Mouse (Mus musculus) splenic B cell, adult 2 months (primary cell): Measurements from ENCODE around the gene L3mbtl3.

Experiments
- DNase-seq: peaks from one replicate; pipeline ENCODE4 v3.0.0-alpha.2; 2011; ENCODE audit warnings: low read depth, low spot score
- H3K27me3 ChIP-seq: 2 replicates; pipeline ENCODE4 v1.6.1; 2012; ENCODE audit warnings: mild to moderate bottlenecking, low read length, moderate library complexity, mixed read lengths; ENCODE audit not compliant: control insufficient read depth, poor library complexity, insufficient read depth, severe bottlenecking
- H3K36me3 ChIP-seq: 2 replicates; pipeline ENCODE4 v1.6.1; 2012; ENCODE audit warnings: mild to moderate bottlenecking, low read length, moderate library complexity, mixed read lengths; ENCODE audit not compliant: control insufficient read depth, poor library complexity, insufficient read depth, severe bottlenecking

Gene L3mbtl3

DNA sequence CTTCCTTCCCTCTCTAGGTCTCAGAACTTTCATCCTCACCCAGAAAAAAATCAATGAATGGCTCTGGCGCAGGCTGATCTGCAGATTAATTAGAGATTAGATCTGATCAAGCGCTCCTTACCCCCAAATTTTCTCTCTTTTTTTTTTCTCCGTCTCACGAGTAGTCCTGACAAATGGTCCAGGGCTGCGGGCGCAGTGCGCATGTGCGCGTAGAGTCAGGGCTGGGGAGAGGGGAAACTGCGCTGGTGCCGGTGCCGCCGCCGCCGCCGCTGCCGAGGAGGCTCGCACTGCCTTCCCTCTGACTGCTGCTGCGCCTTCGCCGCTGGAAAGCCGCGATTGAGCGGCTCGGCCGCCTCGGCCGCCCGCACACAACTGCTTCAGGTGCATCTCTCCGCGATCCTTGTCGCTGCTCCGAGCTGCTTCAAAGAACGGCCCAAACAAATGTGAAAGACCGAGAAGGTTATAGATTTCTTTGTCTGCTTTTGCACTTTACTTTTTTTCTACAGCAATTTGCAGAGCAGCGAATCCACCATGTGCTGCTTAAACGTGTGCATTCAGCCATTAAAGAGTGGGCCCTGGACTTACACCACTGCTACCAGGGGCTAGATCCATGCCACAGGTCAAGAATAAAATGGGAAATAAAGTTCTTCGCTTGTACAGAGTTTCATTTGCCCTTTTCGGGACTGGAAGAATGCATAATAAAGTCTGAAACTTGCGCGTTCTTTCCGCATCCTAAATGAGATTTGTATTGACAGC is at the start of gene L3mbtl3:
TSS of gene L3mbtl3 (minus strand) at position 182 of the 756 bp plus-strand sequence.
- DNase-seq, result peak; percentile 91
- Histone ChIP-seq H3K36me3 (no peaks in the 10 kb centered on the region), H3K27me3 (no peaks in the 10 kb centered on the region)

GRCm38 (mm10) chr10:26421168-26421567 is 45.4 kb upstream of the L3mbtl3 start:
- Histone ChIP-seq H3K27me3 (no peaks in the 10 kb centered on the region), H3K36me3 (no peaks in the 10 kb centered on the region)
- DNase-seq, result no peak

DNA sequence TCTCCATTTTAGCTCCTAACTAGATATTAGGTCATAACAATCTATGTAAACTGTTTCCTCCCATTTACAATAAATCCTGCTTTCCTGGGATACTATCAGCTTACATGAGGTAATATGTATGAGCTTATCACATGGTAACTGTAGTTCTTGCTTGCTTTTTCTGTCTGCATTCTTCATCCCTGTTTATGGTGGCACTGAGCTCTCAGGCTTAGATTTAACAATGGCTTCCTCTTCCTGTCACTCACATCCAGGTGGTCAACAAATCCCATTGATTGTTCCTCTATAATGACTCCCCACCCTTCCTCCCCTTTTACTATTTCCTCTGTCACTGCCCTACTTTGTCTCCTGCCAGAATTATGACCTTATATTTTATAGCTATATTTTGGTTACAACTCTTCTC is 12.9 kb upstream of the L3mbtl3 start:
- DNase-seq, result no peak
- Histone ChIP-seq H3K36me3 (no peaks in the 10 kb centered on the region), H3K27me3 (no peaks in the 10 kb centered on the region; the same call in 1 of the 2 replicates)

DNA sequence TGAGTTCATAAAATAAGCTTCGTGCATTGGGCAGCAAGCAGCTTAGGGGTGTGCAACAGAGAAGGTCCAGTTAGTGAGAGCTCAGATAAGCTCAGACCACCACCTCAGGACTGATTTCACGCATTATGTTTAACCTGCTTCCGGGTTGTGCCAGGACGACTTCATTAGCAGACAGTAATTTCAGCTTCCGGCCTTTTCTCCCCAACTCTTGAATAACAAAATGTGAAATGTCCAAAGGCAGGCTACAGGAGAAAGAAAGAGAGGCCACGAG is 1.5 kb upstream of the L3mbtl3 start:
- H3K36me3 ChIP-seq, result no peaks in the 10 kb centered on the region
- no peak for DNase-seq
- H3K27me3 ChIP-seq, result no peaks in the 10 kb centered on the region

DNA sequence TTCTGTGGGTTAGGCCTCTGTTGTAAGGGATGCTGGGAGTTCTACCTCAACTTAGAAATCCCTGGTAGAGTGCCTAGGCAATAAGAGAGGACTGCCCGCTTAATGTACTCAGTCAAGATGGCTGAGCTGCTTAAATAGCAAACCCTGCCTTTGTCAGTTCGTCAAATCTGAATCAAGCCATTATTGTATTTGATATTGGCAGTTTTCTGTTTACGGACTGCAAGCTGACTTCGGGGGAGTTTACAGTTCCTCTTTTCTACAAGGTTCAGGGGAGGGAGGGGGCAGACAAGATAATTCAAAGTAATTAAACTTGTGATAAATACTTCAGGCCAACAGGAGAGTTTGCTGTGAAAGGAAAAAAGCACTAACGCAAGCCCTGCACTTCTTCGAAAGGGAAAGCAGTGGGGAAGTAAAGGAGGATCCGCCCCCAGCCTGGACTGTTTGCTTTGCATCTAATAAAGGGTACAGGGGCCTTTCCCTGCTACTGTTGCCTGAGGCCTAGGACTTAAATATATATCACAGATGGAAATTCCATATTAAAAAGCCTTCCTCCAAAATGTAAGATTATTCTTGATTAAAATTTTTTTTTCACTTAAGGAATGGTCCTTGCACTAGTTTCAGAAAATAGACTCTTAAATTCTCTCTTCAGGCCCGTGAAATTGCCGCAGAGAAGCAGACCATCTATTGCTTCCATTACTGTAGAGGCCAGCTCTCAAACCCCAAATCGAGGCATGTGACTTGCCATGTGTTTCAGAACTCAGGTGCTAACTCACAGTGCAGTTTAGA is 968 bp upstream of the L3mbtl3 start:
- Histone ChIP-seq H3K36me3 (no peaks in the 10 kb centered on the region), H3K27me3 (no peaks in the 10 kb centered on the region)
- peak; percentile 60 for DNase-seq

GRCm38 (mm10) chr10:26375351-26375751 is 420 bp downstream of the L3mbtl3 start:
- Histone ChIP-seq H3K36me3 (no peaks in the 10 kb centered on the region), H3K27me3 (no peaks in the 10 kb centered on the region)
- DNase-seq, result peak; percentile 70

GRCm38 (mm10) chr10:26374436-26375311 is 1.1 kb downstream of the L3mbtl3 start:
- DNase-seq, result peak; percentile 66
- no peaks in the 10 kb centered on the region for H3K36me3 ChIP-seq
- no peaks in the 10 kb centered on the region for H3K27me3 ChIP-seq

GRCm38 (mm10) chr10:26373951-26374435 is 1.8 kb downstream of the L3mbtl3 start:
- Histone ChIP-seq H3K27me3 (no peaks in the 10 kb centered on the region), H3K36me3 (no peaks in the 10 kb centered on the region)
- peak; percentile 48 for DNase-seq

DNA sequence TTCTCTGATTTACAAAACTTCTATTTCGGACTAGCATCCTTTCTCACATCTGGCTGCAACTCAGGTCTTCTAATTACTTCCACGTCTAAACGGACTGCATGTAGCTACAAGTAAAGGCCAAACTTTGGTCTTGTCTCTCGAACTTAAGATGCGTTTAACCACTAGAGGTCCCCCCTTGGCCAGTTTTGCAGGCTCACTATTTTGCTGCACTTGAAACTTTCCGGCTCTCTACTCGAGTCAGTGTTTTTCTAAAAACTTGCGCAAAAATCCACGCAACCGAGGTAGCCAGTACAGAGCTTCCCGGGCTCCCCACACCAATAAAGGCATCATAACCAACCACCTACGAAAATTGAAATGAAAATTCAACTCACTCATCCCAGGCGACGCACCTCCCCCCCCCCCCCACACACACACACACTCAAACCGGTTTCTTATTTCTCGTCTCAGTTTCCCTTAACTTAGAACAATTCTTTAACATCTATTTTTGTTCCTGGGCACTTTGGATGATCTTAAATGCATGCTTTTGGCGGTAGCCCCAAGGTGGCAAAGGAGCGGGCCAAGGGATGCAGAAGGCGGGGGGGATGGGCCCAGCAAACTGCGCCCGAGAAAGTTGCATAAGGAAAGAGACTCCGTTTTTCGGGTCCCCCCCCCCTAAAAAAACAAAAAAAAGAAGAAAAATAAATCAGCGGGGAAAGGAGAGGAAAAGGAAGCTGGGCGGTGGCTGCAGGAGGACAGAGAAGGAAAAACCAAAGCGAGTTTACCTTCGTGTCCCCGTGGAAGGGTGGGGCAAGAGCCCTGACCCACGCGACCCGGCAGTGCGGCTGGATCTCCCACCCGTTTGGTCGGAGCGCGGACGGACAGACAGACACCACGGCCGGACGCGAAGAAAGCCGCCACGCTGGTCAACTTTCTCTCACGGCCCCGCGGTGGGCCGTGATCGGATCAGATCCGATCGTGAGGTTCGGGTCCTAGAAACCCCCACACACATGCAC is 2.5 kb downstream of the L3mbtl3 start:
- DNase-seq, result peak; percentile 93
- Histone ChIP-seq H3K27me3 (no peaks in the 10 kb centered on the region; the same call in 1 of the 2 replicates), H3K36me3 (no peaks in the 10 kb centered on the region)

DNA sequence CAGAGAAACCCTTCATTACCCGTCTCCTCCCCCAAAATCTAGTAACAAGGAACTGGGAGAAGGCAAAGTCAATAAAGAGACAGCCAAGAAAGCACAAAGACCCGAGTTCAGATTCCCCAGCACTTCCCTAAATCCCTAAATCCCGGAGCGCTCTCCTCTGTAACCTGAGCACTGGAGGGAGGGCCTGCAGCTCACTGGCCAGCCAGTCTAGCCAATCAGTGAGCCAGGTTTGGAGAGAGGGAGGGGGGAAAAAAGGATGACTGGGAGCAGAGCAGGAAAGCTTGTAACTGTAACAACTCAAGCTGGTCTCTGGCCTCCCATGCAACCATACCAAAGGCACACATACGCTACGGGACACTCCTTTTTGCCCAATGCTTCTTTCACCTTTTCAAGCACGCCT is 4.4 kb downstream of the L3mbtl3 start:
- H3K36me3 ChIP-seq, result no peaks in the 10 kb centered on the region
- H3K27me3 ChIP-seq, result no peaks in the 10 kb centered on the region; the same call in 1 of the 2 replicates
- no peak for DNase-seq

DNA sequence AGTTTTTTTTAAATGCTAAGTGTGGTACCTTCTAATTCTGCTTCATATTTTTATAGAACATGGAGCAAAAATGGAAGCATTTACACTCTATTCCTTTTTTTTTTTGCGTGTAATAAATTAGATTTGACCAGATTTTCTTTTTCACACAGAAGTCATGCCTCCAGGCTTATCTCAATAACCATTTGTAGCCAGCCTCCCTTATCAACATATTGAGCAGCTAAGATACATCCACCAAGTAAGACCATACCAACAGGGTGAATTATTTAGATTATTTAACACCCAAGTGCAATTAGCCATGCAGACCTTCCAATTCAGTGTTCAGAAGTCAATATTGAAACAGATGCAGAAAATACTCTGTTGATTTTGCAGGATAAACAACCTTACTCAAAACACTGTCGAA is 10.8 kb downstream of the L3mbtl3 start:
- Histone ChIP-seq H3K27me3 (no peaks in the 10 kb centered on the region; the same call in 1 of the 2 replicates), H3K36me3 (no peaks in the 10 kb centered on the region)
- no peak for DNase-seq

DNA sequence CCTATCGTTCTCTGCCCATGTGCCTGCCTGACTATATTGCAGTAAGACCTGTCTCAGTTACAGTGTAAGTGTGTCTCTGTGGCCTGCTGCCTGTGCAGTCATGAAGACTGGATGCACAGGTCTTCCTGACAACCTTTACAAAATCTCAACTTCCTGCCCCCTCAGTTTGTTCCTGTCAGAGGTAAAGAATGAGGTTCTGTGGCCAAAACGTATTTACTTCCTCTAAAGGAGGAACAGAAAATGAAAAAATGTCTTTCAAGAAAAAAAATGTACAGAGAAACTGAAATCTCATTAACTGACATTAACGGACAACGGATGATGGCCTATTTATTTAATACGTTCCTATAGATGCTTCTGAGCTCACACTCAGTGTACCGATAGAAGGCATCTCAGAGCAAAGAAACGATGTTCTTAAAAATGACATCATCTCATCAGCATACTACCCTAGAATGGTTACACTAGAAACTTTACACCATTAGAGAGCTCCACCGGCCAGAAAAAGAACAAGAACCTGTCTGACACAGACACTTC is 11.4 kb downstream of the L3mbtl3 start:
- Histone ChIP-seq H3K36me3 (no peaks in the 10 kb centered on the region), H3K27me3 (no peaks in the 10 kb centered on the region; the same call in 1 of the 2 replicates)
- DNase-seq, result peak; percentile 66

- no peaks in the 10 kb centered on the region; the same call in 1 of the 2 replicates for H3K27me3 ChIP-seq
- no peak for DNase-seq
- no peaks in the 10 kb centered on the region for H3K36me3 ChIP-seq
These were observed 12.2 kb downstream of the L3mbtl3 start for GRCm38 (mm10) chr10:26363605-26364004.
